Comparison of ENCODE assay signal across 15 mouse cellular contexts in genomic region chr9:43465731-43466330, GRCm38 (mm10).
DNase-seq lines count a peak whose midpoint lies in the region.
"Had no signal": no experiment of that assay in that cellular context is flagged by ENCODE, and none has a peak within 500 bp of the region (broad histone marks: within the 10 kb centered on the region; RNA-seq: fewer than 3 reads in every experiment).

No protein-coding gene starts in this region.

- peak; percentile 23 for DNase-seq in heart, postnatal 4 days
- DNase-seq in heart, adult 8-10 months (ENCODE audit: low spot score), result no peak
- DNase-seq in kidney, adult 9 months, result peak; percentile 61
- DNase-seq in kidney, postnatal 14 days, result no peak
- peak; percentile 33 for DNase-seq in kidney, postnatal 10 days
- DNase-seq in kidney, postnatal 25 days, result peak; percentile 41 to 66
- DNase-seq: adrenal gland, postnatal 25 days; B cell, adult 2 months; cerebellum, adult 11-12 months; cerebellum, adult 9-11 months; embryo, embryonic 11 days; gastrocnemius, postnatal 25 days; layer of hippocampus, postnatal 36 days; retina, postnatal 1 day; right cerebral cortex, postnatal 14 days had no signal

Comparison
In these comparisons a context has a peak if more than half of its experiments do, and no peak if none do; other contexts are left out.
1. DNase-seq: peak in heart, postnatal 4 days (single experiment), kidney, adult 9 months (single experiment), kidney, postnatal 10 days (single experiment) and kidney, postnatal 25 days (2 of 2); none in heart, adult 8-10 months (single experiment) and kidney, postnatal 14 days (single experiment).